Mouse (Mus musculus) right cerebral cortex, postnatal 4 days (tissue): ENCODE data around the gene Tmem110.

Experiments
- DNase-seq: peaks from one replicate; pipeline ENCODE4 v3.0.0-alpha.2; 2022

Tmem110 gene

DNA sequence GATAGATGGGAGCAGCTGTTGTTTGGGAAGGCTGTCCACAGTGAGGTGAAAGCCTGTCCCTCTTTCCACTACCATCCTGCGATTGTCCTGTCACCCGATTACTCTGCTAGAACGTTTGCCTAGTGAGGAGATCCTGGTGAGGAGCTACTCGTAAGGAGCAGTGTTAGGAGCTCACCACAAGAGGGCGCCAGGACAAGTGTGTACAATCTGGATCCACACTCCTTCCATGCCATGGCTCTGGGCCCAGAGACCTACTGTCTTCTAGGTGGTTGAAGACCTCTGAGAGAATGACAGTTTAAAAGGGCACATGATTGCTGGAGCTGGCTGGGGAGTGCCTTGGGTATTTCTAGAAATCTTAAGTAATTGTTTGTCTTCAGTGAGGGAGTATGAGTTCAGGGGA, 41.7 kb downstream of the Tmem110 start:
- DNase-seq = peak; percentile 79

DNA sequence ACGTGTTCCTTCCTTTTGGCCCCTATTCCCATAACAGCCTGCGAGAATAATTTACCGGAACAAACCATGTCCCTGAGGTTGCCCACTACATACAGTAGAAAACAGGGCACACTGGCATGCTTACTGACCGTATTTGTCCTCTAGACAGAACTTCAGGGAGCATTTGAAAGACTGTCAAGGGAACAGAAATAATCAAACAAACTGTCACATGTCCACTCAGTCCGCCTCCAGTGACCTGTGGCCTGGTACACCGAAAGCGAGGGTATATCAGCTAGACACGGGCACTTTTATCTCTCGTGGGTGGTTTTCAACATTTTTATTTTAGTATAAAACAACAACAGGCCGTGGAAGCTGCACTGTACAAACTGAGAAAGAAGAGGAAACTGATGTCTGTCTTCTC, 43.4 kb downstream of the Tmem110 start:
- no peak for DNase-seq

DNA sequence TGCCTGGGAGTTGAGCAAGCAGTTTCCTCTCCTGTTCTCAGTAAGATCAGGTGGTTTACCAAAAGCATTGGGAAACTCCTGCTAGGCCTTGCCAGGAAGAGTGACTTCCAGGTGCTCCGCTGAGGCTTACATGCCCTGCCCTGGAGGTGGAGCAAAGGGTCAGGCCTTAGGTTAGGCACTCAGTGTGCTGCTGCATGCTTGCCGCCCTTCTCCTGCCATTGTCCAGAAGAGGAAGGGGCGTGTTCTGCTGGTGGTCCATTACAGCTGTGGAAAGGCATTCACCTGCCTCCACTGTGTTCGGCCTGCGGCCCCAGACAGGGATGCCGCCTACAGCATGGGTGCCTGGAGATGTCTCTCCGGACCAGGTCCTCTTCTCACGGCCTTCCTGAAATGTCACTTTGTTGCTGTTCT, 44.0 kb downstream of the Tmem110 start:
- no peak for DNase-seq

DNA sequence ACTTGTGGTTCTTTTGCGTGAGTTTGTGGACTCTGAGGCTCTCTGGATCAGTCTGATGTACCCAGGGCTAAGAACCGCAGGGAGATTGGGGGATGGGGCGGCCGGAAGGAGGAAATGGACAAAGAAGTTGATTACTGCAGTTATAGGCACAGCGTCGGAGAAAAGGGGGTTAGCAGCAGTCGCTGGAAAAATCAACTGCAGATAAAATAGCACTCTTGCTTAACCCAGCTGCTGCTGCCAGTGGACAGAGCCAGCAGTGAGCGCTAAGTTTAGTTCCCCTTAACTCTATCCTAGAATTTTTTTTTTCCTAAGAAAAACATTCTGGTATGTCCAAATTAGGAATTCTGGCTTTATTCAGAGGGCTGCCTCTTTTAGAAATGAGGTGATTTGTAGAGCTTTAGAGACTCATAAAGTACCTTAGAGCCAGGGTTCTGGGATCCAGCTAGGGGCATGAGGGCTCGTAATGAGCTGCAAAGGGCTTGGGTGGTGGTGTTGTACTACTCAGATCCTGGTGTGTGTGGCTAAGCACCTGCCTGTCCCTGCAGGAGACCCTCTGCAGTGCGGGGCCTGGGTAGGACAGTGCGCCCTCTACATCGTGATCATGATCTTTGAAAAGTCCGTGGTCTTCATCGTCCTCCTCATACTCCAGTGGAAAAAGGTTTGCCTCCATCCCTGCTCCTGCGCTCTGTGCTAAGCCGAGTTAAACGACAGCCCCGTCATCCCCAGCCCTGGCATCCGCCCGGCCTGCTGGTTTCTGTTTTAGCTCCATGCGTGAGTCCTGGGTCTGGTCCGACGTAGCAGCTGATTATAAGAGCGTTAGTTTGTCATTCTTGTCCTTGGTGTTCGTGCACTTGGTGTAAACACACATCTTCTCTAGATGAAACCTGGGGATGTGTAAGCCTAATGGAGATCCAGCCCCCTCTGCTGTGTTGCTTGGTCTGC, 45.1 kb downstream of the Tmem110 start:
- peak; percentile 27 for DNase-seq

DNA sequence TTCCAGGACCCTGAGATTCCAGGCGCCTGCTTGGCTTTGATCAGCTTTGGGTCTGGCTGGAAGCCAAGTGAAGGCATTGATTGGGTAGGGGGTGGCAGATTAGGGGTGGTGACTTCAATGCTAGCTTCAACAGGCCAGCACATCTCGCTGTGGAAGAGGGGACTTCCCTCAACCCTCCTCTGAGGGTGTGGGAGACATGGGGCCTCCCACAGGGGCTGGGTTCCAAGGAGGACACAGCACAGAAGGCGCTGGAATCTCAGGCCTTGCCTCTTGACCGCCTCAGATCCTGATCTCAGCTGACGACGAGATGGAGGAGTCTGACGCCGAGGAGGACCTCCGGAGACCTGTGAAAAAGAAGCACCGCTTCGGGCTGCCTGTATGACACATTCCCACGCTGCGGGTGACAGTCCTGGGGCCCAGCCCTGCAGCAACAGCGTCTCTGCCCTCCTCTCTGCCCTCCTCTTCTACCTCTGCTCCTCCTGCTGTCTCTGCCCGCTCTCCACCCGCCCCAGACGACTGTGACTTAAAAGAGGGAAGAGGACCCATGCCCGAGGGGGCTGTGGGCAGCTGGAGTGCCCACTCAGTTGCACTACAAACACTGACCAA, 48.8 kb downstream of the Tmem110 start:
- DNase-seq = no peak

DNA sequence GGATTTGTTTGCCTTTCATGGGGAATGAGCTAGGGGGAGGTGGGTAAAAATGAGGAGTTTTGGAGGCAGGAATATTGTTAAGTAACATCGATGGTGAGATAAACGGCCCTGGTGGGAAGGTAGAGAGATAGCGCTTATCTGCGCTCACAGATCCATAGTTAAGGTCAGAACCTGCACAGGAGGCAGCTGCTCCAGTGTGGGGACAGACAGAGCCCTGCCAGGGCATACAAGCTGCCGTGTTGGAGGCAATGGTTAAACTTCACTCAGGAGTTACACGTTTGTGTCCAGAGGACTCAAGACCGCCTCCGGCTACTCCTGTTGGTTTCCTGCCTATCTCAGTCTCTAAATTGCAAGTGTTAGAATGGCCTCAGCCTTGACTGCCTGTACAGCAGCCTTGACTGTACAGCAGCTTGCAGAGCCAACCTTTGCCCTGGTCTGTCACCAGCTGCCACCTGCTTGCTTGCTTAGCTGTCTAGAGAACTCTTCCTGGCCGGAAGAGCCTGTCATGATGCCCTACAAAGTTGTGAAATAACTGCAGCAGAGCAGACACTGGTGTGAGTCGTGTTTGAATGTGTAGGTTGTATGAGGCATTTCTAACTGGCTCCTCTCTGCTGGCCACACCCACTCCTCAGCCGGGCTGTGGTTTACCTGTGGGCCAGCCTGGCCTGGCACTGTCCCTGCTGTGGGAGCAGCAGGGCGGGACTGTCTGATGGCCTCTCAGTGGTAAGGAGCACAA, 49.9 kb downstream of the Tmem110 start:
- no peak for DNase-seq

DNA sequence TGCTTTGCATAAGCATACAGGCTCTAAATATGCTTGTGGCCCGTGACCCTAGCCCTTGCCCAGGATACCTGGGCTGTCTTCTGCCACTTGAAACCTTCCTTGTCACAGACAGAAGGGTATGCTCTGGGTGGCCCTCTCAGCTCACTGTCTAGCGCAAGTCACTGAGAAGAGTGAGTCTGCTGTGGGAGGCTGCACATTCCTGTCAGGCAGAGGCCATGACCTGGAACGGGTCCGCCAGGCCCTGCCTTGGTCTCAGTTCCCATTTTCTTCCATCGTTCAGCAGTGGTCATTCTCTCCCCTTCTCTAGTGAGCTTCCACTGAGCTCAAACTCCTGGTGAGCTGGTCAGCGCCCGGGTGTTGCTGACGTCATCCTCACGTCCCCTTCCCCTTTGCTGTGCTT, 50.6 kb downstream of the Tmem110 start:
- no peak for DNase-seq

DNA sequence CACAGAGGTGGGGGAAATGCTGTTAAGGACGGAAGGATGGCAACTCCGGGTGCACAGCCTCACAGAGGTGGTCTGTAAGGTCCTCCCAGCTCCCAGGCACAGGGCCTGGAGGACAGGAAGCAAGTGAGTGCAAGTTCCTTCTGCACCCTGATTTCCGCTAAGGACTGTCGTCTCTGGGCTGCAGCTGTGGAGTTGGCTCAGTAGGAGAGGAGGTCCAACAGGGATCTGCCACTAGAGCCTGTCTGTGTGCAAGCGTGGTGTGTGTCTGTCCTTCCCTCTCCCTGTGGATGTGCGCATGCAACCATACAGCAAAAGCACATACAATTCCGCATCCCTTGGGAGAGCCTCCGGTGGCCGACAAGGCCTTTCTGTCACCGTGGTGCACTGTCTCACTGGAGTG, 51.1 kb downstream of the Tmem110 start:
- no peak for DNase-seq

DNA sequence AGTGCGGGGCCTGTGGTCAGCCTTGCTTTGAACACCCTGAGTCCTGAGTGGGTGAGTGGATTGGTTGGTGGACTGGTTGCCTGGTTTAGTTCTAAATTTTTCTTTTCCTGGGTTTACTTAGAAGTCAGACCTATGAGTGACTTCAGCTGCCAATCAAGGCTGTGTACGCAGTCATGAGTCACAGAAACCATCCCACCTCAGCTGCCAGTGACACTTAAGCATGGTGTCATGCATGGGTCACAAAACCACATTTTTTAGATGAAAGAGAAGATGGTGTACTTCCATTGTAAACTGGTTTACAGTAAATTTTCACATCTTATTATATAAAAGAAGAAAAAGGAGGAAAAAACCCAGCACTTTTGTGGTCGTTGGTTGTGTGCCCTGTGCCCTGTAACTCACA, 52.4 kb downstream of the Tmem110 start:
- no peak for DNase-seq

DNA sequence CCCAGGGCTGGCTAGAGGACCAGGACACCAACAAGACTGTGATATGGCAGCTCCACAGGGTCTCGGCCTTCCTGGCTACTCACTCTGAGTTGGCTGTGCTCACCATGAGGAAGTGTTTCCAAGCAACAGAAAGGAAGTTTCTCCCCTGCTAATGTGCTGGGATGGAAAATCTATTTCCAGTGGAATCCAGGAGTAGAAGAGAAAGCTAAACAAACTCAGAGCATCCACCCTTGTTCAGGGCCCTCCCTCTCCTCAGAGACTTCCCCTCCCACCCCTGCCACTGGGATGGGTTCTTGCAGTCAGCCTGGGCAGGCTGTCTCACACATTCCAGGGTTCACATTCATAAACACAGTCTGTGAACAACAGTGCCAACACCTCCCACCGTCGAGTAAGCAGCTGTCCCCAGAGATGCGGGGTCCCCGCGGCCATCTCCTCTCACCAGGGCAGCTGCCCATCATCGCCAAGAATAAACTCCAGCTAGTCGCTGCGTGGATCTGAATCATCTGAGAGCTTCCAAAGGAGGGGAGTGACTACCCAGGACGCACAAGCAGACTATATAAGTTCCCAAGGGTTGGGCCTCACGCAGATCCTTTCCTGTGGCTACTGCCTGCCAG, 53.7 kb downstream of the Tmem110 start, which contains the start of gene Mustn1:
Gene Mustn1, plus strand, starts transcription at position 243 of the 614 bp plus-strand sequence.
- peak; percentile 14 for DNase-seq

DNA sequence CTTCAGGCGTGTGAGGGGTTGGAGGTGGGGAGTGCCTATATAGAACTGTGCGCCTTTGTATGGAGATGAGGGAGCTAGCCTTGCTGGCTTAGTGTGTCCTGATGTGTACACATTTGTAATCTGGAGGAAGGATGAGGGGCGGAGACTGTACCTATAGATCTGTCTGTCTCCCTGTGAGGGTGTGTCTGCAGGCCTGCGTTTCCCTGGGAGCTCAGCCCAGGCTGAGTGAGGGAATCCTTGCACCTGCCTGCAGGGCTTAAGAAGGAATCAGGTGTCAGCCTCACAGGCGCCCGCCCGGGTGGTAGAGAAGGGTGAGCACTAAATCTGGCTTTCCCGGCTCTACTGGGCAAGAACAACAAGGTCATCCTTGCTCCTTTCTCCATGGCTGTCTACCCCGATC, 54.4 kb downstream of the Tmem110 start:
- no peak for DNase-seq

DNA sequence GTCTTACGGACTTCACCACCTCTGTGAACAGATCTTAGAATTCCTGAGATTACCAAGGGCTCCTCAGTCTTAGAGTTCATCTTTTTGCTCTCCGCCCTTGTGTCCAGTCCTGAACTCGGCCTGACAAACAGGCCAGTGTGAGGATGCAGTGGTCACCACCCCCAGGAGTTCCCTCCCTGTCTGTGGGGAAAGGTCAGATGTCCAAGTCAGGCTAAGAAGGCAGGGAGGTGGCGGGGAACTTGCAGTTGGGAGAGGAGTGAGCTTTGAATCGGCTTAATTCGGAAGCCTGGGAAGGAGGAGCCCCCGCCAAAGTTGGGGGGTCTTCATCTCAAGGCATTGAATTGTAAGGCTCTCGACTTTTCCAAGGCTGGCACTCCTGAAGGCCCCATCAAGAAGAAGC, 54.9 kb downstream of the Tmem110 start:
- no peak for DNase-seq

DNA sequence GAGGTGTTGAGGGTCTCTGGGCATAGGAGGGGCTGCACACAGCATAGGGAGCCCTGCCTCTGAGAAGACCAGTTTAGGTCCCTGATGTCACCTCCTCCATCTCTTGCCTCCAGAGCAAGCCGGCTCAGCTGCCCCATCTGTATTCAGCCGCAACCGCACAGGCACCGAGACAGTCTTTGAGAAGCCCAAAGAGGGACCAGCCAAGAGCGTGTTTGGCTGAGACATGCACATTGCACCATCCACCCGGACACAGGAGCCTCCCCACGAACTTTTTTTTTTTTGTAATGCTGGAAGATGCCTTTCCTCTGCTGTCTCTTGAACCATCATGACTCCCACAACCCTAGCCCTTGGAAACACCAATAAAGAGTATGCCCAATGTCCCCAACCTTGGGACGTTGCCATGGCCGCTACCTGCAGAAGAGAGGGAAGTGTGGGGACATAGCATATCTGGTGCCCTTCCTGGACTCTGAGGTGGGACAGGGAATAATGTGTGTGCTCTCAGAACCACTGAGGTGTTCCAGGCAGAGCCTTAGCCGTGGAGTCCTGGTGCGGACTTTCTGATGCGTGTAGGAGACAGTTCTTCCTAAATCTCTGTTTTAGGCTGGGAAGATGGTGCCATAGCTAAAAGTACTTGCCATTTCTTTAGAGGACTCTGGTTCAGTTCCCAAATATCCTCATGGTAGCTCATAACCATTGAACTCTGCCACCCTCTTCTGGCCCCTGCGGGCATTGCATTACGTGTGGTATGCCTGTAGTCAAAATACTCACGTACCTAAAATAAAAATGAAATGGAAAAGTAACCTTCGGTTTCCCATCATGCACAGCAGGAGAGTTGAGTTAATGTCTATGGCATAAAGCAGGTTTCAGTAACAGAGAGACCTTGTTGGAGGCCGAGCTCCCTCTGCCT, 55.7 kb downstream of the Tmem110 start:
- peak; percentile 65 for DNase-seq

DNA sequence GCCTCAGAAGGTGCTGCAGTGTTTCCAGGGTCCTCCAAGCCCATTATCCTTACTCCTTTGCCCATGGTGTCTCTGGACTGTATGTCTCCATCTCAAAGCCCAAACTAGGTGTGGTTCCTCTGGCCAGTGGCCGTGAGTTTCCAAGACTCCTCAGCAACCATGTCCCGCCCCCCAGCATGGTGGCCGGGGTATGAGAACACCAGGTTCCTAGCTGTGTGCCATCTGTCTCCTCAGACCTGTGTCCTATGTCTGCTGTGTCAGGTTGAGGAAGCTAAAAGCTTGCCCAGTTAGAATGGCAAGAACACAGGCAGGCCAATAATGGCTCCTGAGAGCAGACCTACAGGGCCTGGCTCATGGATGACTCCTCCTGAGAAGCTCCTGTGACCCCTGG, 56.3 kb downstream of the Tmem110 start:
- no peak for DNase-seq

DNA sequence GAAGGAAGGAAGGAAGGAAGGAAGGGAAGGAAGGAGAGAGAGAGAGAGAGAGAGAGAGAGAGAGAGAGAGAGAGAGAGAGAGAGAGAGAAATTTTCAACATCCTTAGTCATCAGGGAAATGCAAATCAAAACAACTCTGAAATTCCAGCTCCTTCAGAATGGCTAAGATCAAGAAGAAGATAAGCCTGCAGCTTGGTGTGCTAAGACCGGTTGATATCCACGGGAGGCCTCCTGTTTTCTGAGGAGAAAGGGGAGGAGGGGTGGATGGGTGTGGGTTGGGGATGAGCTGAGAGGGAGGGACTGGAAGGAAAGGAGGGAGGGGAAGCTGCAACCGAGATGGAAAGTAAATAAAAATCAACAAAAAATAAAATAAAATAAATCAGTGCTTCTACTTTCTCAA, 59.9 kb downstream of the Tmem110 start:
- no peak for DNase-seq

DNA sequence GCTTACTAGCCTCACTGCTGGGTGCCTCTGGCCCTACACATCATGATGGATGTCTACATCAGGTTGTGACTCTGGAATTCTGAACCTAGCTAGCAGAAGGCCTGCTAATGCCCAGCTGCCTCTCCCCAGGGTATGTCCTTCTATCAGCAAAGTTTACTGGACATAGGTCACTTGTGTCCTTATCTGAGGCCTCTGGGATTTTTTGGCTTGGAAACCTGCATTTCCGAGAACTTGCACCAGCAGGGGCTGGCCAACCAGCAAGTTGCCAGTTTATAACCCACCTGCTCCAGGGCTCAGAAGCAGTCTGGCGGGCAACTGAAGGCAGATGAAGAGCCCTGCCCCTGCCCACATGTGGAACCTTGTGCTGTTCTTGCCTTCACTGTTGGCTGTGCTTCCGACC, 60.8 kb downstream of the Tmem110 start, which contains the start of gene Itih4:
Gene Itih4, plus strand, starts transcription at position 273 of the 400 bp plus-strand sequence.
- no peak for DNase-seq

DNA sequence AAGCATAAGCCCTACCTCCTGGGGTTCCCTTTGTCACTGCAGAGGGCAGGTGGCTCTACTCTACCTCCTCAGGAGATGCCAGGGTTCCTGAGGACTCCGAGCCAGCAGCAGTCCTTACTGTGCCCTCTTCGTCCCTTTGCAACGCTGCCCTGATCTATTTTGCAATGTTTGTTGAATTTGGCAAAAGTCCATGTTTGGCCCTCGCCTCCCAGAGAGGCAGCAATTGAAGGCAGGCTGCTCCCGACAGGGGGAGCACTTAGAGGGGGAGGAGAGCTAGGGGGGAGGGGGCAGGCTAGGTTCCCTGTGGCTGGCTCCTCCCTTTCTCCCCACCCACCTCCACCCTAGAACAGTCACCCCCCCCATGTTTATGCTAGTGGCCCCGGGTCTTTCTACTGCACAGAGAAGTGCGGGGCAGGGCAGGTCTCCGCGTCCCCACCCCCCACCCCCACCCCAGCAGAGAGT, 62.9 kb downstream of the Tmem110 start:
- peak; percentile 26 for DNase-seq

DNA sequence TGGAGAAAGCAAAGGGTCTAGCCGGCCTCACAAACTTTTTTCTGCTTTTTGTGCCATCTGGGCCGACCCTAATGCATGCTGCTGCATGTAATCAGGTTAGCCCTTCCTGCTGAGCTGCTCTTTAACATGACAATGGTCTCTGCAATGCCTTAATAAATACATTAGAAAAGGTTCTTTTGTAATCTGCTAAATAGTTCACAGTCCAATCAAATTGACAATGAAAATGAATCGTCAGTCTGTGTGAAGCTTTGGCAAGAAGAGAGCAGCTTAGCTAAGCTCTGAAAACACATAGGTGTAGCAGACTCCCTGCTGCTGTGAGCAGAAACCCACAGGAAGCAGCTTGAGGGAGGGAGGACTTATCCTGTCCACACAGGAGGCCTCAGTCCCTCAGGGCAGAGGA, 74.6 kb downstream of the Tmem110 start:
- DNase-seq = no peak

DNA sequence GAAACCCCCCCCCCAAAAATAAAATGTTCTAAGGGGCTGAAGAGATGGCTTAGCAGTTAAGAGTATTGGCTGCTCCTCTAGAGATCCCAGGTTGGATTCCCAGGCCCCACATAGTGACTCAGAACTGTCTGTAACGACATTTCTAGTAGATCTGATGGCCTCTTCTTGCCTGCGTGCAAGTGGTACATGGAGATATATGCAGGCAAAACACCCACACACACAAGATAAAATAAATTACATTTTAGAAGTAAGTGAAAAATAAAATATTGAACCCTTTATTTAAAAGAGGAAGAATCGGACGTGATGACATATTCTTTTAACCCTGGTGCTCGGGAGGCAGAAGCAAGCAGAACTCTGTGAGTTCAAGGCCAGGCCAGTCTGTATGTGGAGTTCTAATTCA, 77.2 kb downstream of the Tmem110 start:
- no peak for DNase-seq

DNA sequence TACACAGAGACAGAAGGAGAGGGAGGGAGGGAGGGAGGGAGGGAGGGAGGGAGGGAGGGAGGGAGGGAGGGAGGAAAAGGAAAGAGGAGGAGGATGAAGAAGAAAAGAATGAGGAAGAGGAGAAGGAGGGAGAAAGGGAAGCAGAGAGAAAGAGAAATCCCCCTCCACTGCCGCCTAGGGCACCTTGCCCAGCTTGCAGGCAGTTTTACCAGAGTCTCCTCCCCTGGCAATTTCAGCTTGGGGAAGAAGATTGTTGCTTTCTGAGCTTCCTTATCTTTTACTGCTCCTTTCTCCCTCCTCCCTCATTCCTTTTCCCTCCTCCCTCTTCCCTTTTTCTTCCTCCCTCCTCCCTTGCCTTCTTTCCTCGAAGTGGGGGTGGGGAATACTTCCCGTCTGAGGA, 77.6 kb downstream of the Tmem110 start:
- DNase-seq = no peak

DNA sequence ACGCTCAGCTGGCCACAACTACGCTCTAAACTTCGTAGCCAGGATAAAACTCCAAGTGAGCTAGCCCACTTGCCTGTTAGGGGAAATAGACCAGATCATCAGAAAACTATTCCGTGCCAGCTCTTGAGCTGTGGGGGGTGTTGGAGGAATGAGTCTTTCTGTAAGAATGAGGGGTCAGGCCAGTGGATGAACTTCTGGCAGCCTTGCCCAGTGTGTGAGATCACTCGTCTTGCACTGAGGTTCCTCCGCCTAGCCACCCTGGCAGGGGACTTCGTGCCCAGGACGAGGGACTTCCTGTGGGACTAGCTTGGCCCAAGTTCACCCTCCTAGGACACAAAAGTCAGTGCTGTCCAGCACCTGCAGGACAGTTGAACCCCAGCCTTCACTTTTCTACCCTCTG, 78.9 kb downstream of the Tmem110 start:
- no peak for DNase-seq

DNA sequence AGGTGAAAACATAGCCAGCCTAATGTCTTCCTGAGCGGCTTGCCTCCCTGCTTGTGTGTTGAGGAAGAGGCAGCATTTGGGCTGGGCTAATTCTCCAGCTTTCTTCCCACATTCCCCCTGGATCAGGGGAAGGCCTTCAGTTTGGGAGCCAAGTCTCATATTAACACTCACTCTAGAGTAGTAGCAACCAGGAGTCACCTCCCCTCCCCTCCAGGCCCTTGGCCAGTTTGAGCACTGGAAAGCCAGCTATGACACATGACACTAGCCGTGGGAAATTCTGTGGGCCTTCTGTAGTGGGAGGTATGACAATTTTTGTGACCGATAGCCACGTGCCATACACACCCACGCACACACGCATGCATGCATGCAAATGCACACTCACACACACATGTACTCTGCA, 80.6 kb downstream of the Tmem110 start:
- no peak for DNase-seq
